Mouse (Mus musculus): ENCODE measurements around the gene Ces2h.

- TF ChIP-seq EP300 (optimal IDR thresholded peaks at IDR 0.05): no peak
- TF ChIP-seq CTCF (IDR thresholded peaks at IDR 0.05; ENCODE audit: low read depth): no peak
These were observed 2.5 kb upstream of the Ces2h start for GRCm38 (mm10) chr8:104998191-104998590.
